Mouse (Mus musculus) brown adipose tissue, adult 24 weeks (tissue): Measurements from ENCODE around the gene Sorcs3. TPM values are rescaled to one million over a fixed set of nuclear protein-coding genes. Genes with fewer than 3 reads are reported as not detected.

Source experiments
- H3K27ac ChIP-seq: fragments of 200-500 bp; replicated peaks from 2 replicates; pipeline ENCODE4 v1.5.1; 2012; ENCODE audit warnings: low read depth, mild to moderate bottlenecking, low read length
- H3K4me1 ChIP-seq: fragments of 200-500 bp; 2 replicates; pipeline ENCODE4 v1.6.1; 2012; ENCODE audit warnings: low read length, mixed read lengths; ENCODE audit not compliant: control insufficient read depth, insufficient read depth, insufficient read length
- H3K4me3 ChIP-seq: fragments of 200-500 bp; 2 replicates; pipeline ENCODE4 v1.5.1; 2012; ENCODE audit warnings: low read depth, mild to moderate bottlenecking, low read length, moderate library complexity; ENCODE audit not compliant: insufficient read depth
- polyA plus RNA-seq: library from polyadenylated mRNA; stranded (reverse); fragments of >200 nt; gene quantifications from 2 replicates; pipeline ENCODE4 v1.2.4, GENCODE M21; 2012; ENCODE audit not compliant: missing spikeins, insufficient read depth, insufficient read length

The Sorcs3 gene
- polyA plus RNA-seq, 1 experiment: not detected

DNA sequence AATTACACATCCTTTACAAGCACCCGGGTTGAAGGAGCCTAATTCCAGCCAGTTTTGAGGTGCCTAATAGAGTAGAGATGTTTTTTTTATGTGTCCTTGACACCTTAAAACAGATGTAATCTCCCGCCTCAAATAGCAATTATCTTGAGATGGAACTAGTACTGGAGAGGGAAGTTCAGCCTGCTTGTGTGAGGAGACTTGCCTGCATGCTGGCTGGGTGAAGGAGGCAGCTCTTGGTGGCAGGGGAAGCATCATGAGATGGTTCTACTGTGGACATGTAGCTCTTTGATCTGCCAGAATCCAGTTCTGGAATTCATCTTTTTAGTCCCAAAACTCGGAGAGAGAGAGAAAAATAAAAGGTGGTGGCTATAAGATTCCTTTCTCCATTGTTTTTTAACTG, 38.2 kb downstream of the Sorcs3 start:
- Histone ChIP-seq H3K4me1 (no peaks in the 10 kb centered on the region), H3K27ac (no peak overlapping the region), H3K4me3 (no peak overlapping the region)

DNA sequence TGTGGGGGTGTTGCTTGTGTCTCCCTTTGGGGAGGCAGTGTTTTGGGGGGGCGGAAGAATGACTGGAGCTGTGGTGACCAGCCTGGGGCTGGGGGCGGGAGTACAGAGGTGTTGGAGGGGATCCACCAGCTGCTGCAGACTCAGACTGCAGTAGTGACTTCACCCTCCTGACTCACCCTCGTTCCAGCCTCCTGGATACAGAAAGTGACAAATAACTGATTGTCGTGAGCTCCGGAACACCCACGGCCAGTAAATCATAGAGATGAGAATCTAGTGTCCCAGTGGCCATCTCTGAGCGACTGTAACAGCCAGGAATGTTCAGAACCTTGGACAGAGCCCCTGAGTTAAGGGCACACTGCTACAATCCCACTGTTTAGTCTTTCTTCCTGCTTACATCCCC, 53.4 kb downstream of the Sorcs3 start:
- Histone ChIP-seq H3K27ac (no peak overlapping the region), H3K4me3 (no peak overlapping the region), H3K4me1 (no peaks in the 10 kb centered on the region)

DNA sequence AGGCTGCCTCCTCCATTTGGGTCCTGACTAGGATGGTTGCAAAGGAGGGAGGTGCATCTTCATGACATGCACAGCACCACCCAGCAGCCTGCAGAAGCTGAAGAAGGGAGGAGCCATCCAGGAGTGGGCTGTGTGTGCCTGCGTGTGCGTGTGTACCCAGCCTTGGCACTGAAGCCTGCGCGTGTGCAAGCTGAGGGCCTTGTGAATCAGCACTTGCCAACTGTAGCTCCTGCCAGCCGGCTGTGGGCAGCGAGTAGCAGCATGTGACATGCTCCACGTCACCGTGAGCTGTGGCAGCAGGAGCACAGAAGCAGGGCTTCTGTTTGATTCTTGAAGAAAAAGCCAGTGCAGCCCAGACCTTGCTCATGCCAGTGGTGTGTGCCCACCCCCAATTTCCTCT, 54.8 kb downstream of the Sorcs3 start:
- H3K4me3 ChIP-seq: no peak overlapping the region
- no peaks in the 10 kb centered on the region for H3K4me1 ChIP-seq
- H3K27ac ChIP-seq: no peak overlapping the region

DNA sequence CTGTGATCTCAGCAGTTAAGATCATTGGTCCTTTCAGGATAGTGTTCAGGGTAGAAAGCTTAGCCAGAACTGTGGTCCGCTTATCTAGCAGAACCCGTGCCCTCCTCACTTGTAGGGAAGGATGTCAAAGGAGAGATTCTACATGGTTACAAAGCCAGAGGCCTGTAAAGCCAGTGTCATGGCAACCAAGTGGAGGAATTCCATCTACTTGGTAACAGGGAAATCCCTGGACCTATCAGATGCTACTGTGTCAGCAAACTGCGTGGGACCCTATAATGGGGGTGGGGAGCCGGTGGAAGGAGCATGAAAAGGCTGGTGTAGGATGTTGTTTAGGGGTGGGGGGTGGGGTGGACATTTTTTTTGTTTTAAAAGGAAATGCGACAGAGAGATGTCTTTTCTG, 57.9 kb downstream of the Sorcs3 start:
- H3K4me1 ChIP-seq: no peaks in the 10 kb centered on the region
- no peak overlapping the region for H3K27ac ChIP-seq
- H3K4me3 ChIP-seq: no peak overlapping the region

DNA sequence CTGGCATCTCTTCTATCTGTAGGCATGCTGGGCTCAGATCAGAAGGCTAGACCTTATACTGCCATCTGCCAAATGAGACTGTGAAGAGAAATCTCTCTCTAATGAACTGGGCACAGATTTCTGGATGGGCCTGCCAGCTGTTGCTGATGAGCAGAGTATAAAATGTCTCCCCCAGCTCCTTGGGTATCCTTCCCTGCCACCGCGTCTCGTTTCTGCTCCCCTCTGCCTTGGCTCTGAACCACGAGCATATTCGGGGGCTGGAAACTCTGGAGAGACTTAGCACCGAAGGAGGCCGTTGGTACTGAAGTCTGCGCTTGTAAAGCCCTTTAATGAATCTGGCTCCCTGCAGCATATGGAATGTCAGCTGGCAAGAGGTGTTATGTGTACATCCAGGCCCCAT, 74.4 kb downstream of the Sorcs3 start:
- H3K4me3 ChIP-seq: no peak overlapping the region
- no peak overlapping the region for H3K27ac ChIP-seq

DNA sequence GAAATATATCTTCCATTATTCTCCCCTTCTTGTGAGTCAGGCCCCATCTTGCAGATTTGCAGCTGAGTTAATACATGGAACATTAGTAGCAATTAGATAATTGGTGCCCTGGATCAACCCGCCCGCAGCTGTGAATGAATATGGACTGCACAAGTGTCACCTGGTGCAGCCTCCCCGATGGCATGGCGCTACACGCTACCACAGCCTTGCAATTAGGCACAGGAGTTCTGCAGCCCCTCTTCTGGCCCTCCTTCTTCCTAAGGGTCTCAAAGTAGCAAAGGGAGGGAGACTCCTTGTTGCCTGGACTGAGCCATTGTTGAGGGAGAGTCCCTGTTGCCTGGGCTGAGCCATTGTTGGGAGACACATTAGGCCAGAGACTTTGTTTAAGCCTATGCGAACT, 76.4 kb downstream of the Sorcs3 start:
- Histone ChIP-seq H3K27ac (no peak overlapping the region), H3K4me3 (no peak overlapping the region), H3K4me1 (no peaks in the 10 kb centered on the region)

More for the DNA sequence above, 74.4 kb downstream of the Sorcs3 start:
- no peaks in the 10 kb centered on the region for H3K4me1 ChIP-seq

DNA sequence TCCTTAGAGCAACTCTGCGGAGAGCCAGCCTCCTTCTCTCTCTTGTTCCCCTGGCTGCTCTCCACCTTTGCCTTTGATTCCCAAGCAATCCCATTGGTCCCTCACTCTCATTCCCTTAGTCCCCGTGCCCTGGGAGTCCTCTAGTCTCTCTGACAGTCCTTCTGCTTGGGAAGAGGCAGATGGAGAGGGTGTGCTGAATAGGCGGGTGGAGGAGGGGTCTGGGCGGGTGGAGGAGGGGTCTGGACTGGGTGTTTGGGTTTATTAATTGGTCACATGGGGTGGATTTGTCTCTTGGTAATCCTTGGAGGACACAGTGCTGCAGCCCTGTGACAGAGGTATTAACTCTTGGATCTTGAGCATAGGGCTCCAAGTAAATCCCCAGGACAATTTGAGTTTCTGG, 77.4 kb downstream of the Sorcs3 start:
- Histone ChIP-seq H3K27ac (no peak overlapping the region), H3K4me3 (no peak overlapping the region), H3K4me1 (no peaks in the 10 kb centered on the region)

DNA sequence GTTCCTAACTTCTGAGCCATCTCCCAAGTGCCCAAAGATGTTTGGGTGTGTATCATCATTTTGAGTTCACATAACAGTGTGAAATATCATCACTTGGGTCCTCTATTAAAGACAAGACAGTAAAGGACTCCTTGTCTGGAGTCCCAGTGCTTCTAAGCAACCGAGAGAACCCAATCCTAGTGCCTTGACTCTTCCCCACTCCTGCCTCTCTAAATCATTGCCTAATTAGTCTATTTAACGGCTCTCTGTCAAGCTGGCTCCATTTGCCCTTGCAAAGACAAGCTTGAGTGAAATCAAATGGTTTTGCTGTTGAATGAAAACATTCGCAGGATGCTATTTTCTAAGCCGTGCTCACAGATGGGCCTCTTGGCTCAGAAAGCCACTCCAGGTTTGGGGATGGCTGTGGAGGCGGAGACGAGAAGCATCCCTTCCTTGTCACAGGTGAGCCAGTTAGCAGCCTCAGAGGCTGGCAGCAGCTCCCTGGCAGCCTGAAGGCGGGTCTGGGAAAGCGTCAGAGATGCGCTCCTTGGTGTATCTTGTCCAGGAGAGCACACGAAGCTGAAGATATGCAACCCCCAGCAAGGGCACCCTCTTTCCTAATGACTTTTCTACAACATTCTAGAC, 79.9 kb downstream of the Sorcs3 start:
- Histone ChIP-seq H3K4me1 (no peaks in the 10 kb centered on the region), H3K4me3 (no peak overlapping the region), H3K27ac (no peak overlapping the region)

DNA sequence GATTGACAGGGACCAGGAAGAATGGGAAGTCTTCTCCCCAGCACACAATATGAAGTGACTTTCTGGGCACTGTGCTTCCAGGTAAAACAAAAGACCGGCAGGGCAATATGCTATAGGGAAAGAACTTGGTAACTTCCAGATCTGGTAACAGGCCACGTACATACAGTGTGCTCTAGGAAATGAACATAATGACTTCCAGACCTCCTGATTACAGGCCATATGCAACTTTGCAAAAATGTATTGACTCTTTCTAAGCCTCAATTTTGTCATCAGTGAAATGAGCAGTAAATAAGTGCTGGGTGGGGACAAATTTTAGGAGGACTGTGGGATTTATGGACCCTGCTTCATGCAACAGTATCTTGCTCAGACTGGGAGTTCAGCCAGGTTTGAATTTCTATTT, 88.4 kb downstream of the Sorcs3 start:
- Histone ChIP-seq H3K27ac (no peak overlapping the region), H3K4me3 (no peak overlapping the region)

DNA sequence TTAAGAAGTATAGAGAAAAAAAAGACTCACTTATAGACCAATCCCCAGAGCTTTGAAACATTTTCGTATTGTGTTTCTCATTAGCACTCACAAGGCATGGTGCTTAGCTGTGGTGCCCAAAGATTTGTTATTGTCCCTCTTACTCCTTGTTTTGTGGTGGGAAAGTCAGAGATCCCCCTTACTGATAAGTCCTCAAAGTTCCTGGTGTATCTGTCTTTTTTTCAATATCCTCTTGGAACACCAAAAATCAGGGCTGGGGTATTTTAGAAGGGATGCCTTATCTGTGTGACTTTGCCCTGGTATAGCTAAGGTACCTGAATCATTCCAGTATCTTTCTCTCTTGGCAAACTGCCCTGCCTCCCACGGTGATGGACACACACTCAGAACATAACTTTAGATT, 92.6 kb downstream of the Sorcs3 start:
- H3K4me3 ChIP-seq: no peak overlapping the region
- no peak overlapping the region for H3K27ac ChIP-seq
- H3K4me1 ChIP-seq: no peaks in the 10 kb centered on the region

More for the DNA sequence above, 88.4 kb downstream of the Sorcs3 start:
- H3K4me1 ChIP-seq: no peaks in the 10 kb centered on the region

DNA sequence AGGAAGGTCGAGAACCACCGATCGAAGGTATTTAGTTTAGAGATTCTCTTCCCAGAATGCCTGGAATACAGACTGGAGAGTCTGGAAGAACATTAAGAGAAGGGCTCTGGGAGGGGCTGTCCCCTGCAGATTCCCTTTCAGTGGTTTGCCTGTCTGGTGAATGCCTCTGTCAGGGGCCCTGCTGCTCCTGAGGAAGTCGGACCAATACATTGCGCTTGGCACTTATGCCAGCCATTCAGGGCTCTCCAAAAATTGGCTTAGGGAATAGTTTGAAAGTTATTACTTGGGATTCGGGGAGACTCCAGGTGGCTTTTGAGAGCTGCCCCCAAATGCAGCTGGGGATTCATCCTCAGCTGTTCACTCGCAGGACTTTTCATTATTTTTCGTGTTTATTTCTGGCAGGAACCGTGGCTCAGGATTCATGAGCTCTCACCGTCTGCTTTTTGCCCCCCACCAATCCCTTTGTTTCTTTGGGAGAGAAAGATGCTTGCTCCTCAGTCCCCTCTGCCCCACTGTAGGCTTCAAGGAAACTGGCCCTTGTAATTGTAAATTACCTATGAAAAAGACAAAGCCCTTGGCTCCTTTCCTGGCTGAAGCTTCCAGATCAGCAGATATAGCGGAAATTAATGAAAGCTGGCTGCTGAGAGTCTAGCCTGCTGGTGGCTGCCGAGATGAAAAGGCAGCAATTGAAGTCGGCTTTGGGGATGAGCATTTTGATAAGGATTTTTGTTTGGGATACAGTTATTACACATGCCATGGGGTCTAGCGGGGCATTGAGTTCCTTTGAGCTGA, 94.8 kb downstream of the Sorcs3 start:
- Histone ChIP-seq H3K4me3 (no peak overlapping the region), H3K4me1 (no peaks in the 10 kb centered on the region), H3K27ac (no peak overlapping the region)

DNA sequence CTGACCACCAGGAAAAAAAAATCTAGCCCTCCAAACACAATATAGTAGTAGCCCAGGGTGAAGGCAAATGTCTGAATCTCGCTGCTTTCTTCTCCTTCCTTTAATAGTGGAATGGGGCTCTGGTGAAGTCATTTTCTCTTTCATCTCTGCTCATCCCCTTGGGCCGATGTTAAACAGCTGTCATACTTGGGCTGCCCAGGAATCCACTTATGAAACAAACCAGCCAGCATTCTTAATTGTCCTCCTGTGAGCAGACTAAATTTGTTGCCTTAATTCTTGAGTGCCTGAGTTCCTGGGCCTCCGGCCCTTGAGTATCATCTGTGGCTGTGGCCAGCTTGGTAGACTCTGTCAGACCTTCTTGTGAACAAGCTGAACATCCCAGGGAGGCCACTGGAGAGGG, 95.5 kb downstream of the Sorcs3 start:
- H3K4me3 ChIP-seq: no peak overlapping the region
- no peaks in the 10 kb centered on the region for H3K4me1 ChIP-seq
- H3K27ac ChIP-seq: no peak overlapping the region

DNA sequence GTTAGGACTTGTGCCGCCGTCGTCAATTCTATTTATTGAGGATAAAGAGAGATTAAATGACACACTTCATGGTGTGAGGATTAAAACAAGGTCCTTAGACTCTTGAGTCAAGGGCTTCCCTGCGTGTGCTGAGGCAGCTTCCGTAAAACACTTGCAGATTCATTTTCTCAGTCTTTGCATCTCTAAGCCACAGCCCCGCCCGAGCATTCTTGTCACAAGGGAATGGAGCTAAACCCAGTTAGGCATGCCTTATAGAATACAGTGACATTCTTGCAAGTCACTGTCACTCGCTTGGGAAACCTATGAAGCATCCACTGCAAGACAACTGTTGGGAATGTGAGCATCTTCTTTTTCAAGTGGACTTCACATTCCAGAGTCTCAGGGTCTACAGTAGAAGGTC, 102.5 kb downstream of the Sorcs3 start:
- Histone ChIP-seq H3K27ac (no peak overlapping the region), H3K4me3 (no peak overlapping the region), H3K4me1 (no peaks in the 10 kb centered on the region)

DNA sequence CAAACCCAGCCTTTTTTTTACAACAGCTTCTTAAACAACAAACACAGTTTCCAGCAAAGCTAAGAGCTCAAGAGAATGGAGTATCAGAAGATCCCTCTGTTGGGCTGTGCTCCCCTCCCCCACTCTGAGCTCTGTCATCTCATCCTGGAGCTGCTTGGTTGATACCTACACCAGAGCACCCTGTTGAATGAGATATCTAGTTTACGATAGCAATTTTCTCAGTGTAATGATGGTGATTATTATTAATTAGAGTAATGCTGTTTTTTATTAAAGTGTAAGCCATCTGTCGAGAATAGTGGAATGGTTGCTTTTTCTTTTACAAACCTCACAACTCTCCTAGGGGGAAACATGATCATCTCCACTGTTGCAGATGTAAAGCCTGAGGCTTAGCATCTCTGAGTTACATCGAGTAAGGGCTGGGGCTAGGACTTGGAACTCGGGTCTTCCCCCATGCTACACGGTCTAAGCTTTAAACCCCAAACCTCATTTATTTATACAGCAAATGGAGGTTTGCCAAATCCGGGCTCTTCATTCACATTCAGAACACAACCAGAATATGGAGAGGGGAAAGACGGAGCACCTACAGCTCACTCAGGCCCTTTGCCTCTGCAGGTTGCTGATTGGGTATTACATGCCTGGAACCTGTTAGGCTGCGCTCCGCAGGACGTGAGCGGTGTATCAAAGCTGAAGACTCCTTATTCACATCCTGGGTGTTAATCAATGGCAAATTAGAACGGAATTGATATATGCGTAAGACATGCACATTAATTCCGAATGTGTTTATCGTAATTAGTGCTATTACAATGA, 103.9 kb downstream of the Sorcs3 start:
- Histone ChIP-seq H3K4me1 (no peaks in the 10 kb centered on the region), H3K4me3 (no peak overlapping the region), H3K27ac (no peak overlapping the region)

DNA sequence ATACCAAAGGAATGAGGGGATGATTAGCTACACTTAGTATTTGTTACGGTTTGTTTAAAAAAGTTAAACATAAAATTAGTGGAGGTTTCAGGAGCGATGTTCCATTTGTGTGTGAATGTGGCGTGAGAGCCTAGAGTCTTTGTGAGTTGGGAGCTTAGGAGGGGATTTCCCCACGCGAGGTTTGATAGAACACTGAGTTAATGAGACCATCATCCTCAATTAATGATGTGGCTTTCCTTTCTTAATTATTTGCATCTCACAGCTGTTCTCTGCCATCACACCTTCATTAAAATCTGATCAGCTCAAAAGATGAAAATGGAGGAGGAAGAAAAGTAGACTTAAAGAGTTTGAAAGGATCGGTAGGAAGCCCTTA, 104.5 kb downstream of the Sorcs3 start:
- Histone ChIP-seq H3K4me1 (no peaks in the 10 kb centered on the region), H3K4me3 (no peak overlapping the region), H3K27ac (no peak overlapping the region)
